Mouse (Mus musculus) ES-E14 (cell line): ENCODE results near the gene St3gal3.

Experiments
- CHD2 ChIP-seq: IDR thresholded peaks from 2 replicates; pipeline ENCODE4 v1.6.1; 2014; ENCODE audit warnings: mild to moderate bottlenecking, low read depth, low read length, inconsistent platforms
- HCFC1 ChIP-seq: IDR thresholded peaks from 2 replicates; pipeline ENCODE4 v1.6.1; 2012; ENCODE audit warnings: low read length, inconsistent platforms, borderline replicate concordance; ENCODE audit not compliant: insufficient read depth
- MAFK ChIP-seq: IDR thresholded peaks from 2 replicates; pipeline ENCODE4 v1.6.1; 2014; ENCODE audit warnings: mild to moderate bottlenecking, low read depth, low read length, inconsistent platforms; ENCODE audit not compliant: insufficient read depth
- ZC3H11A ChIP-seq: IDR thresholded peaks from 2 replicates; pipeline ENCODE4 v1.6.1; 2012; ENCODE audit warnings: low read depth, mild to moderate bottlenecking, inconsistent platforms, low read length, borderline replicate concordance
- ZNF384 ChIP-seq: IDR thresholded peaks from 2 replicates; pipeline ENCODE4 v1.6.1; 2012; ENCODE audit warnings: low read depth, low read length, inconsistent platforms

- peak; percentile 84 for TF ChIP-seq CHD2
- TF ChIP-seq HCFC1: 0 out of 2 replicates have a peak, but pooled peaks have one; percentile 25
- no peak for TF ChIP-seq ZNF384
- no peak for TF ChIP-seq MAFK
- no peak for TF ChIP-seq ZC3H11A
These were observed 45.0 kb upstream of the St3gal3 start, which contains the start of gene Kdm4a for GRCm38 (mm10) chr4:118179467-118180300.
